Mouse (Mus musculus): ENCODE measurements around the gene Ripor3. TPM values are rescaled to one million over a fixed set of nuclear protein-coding genes. Genes with fewer than 3 reads are reported as not detected.

The Ripor3 gene
- total and polyA plus RNA-seq, 3 experiments: 0.17 TPM; not detected in 2

- Histone ChIP-seq H3K4me1 (ENCODE audit: control insufficient read depth in 1 of 2, insufficient read depth in 2 of 2) (peaks cover 5 to 26% of the 10 kb centered on the region in 2 experiments; a peak in 2 of 4 replicates), H3K4me3 (replicated peaks in 1 of 3; ENCODE audit: low read depth in 2 of 3, low read length in 2 of 3, poor library complexity in 1 of 3) (no peak overlapping the region)
- no peak for TF ChIP-seq MAX (IDR thresholded peaks at IDR 0.05; ENCODE audit: low read length)
- TF ChIP-seq MAZ (IDR thresholded peaks at IDR 0.05; ENCODE audit: low read depth, low read length): no peak
- TF ChIP-seq BHLHE40 (IDR thresholded peaks at IDR 0.05; ENCODE audit: low read depth, low read length): no peak
- TF ChIP-seq IRF4 (IDR thresholded peaks at IDR 0.05; ENCODE audit: low read depth, low read length): no peak
- TF ChIP-seq MEF2A (IDR thresholded peaks at IDR 0.05; ENCODE audit: borderline replicate concordance, low read depth, low read length): no peak
- TF ChIP-seq GABPA (IDR thresholded peaks at IDR 0.05; ENCODE audit: insufficient replicate concordance, low read depth, low read length): no peak
- TF ChIP-seq NELFE (IDR thresholded peaks at IDR 0.05; ENCODE audit: low read depth, low read length): no peak
- TF ChIP-seq CTCF (conservative IDR thresholded peaks at IDR 0.05 in 1 of 2, IDR thresholded peaks at IDR 0.05 in 1 of 2; ENCODE audit: low read depth in 2 of 2, low read length in 2 of 2): no peak
- TF ChIP-seq MAFK (IDR thresholded peaks at IDR 0.05; ENCODE audit: insufficient replicate concordance, low read length): no peak
- TF ChIP-seq POLR2A (IDR thresholded peaks at IDR 0.05; ENCODE audit: low read depth, low read length): no peak
- TF ChIP-seq CHD1 (IDR thresholded peaks at IDR 0.05; ENCODE audit: low read depth, low read length): no peak
- no peak for TF ChIP-seq TBP (conservative IDR thresholded peaks at IDR 0.05; ENCODE audit: low read depth, low read length)
- no peak for TF ChIP-seq USF2 (conservative IDR thresholded peaks at IDR 0.05; ENCODE audit: low read depth, low read length)
- no peak for TF ChIP-seq USF1 (IDR thresholded peaks at IDR 0.05; ENCODE audit: low read depth, low read length)
- TF ChIP-seq RAD21 (IDR thresholded peaks at IDR 0.05; ENCODE audit: low read depth, low read length): no peak
Observed at GRCm38 (mm10) chr2:167968504-167968903, 41.9 kb downstream of the Ripor3 start.

GRCm38 (mm10) chr2:167965911-167966310 is 44.5 kb downstream of the Ripor3 start:
- no peak overlapping the region for H3K4me3 ChIP-seq (replicated peaks in 1 of 3; ENCODE audit: low read depth in 2 of 3, low read length in 2 of 3, poor library complexity in 1 of 3)
- H3K4me1 ChIP-seq (ENCODE audit: control insufficient read depth in 1 of 2, insufficient read depth in 2 of 2): peaks cover 17 to 32% of the 10 kb centered on the region in 2 experiments
- H3K27ac ChIP-seq (ENCODE audit: insufficient read depth, low read depth): no peak overlapping the region
- H3K4me2 ChIP-seq (ENCODE audit: insufficient read depth, low read depth, poor library complexity, severe bottlenecking): no peak overlapping the region
- TF ChIP-seq IRF4 (IDR thresholded peaks at IDR 0.05; ENCODE audit: low read depth, low read length): no peak
- no peak for TF ChIP-seq E2F4 (IDR thresholded peaks at IDR 0.05; ENCODE audit: insufficient replicate concordance, low read depth, low read length)
- no peak for TF ChIP-seq RCOR1 (conservative IDR thresholded peaks at IDR 0.05; ENCODE audit: low read depth, low read length)
- no peak for TF ChIP-seq MEF2A (IDR thresholded peaks at IDR 0.05; ENCODE audit: borderline replicate concordance, low read depth, low read length)
- no peak for TF ChIP-seq PAX5 (IDR thresholded peaks at IDR 0.05; ENCODE audit: low read length)
- TF ChIP-seq TBP (conservative IDR thresholded peaks at IDR 0.05; ENCODE audit: low read depth, low read length): no peak
- TF ChIP-seq CHD1 (IDR thresholded peaks at IDR 0.05; ENCODE audit: low read depth, low read length): no peak
- TF ChIP-seq POLR2AphosphoS2 (IDR thresholded peaks at IDR 0.05; ENCODE audit: low read depth, low read length): no peak
- TF ChIP-seq ZC3H11A (IDR thresholded peaks at IDR 0.05; ENCODE audit: low read depth, low read length): no peak
- no peak for TF ChIP-seq NELFE (IDR thresholded peaks at IDR 0.05; ENCODE audit: low read depth, low read length)
- no peak for TF ChIP-seq ZNF384 (IDR thresholded peaks at IDR 0.05; ENCODE audit: low read depth, low read length)
- in situ Hi-C loops (cut with MboI; ENCODE audit: low pct_ligation_motif_present, low pct_unique_long_range_greater_than_20kb, low sequenced_read_pairs): loop anchor here (10.0 kb wide), 1 partner anchor 61 kb away; no protein-coding TSS in a partner anchor
- H3K36me3 ChIP-seq (replicated peaks in 1 of 2; ENCODE audit: control insufficient read depth in 1 of 2, insufficient read depth in 1 of 2, low read length in 1 of 2): peaks cover 77 to 91% of the 10 kb centered on the region in 2 experiments
- H3K9me3 ChIP-seq (replicated peaks; ENCODE audit: low read length): no peaks in the 10 kb centered on the region
- peaks cover 28% of the 10 kb centered on the region for H3K79me2 ChIP-seq (replicated peaks; ENCODE audit: control insufficient read depth, extremely low read depth, insufficient read depth, poor library complexity, severe bottlenecking)
- H3K27me3 ChIP-seq (replicated peaks): no peaks in the 10 kb centered on the region
- H3K9ac ChIP-seq (ENCODE audit: insufficient read depth, low read depth): no peak overlapping the region
- no peak for DNase-seq (ENCODE audit: extremely low read depth)
- dilution Hi-C loops (cut with MboI; ENCODE audit: extremely low pct_ligation_motif_present, extremely low pct_unique_long_range_greater_than_20kb, low sequenced_read_pairs): no loop called here

More at GRCm38 (mm10) chr2:167968504-167968903, 41.9 kb downstream of the Ripor3 start:
- in situ Hi-C loops (cut with MboI; ENCODE audit: low pct_ligation_motif_present, low pct_unique_long_range_greater_than_20kb, low sequenced_read_pairs) (loop anchor here (10.0 kb wide), 1 partner anchor 64 kb away; no protein-coding TSS in a partner anchor), dilution Hi-C loops (cut with MboI; ENCODE audit: extremely low pct_ligation_motif_present, extremely low pct_unique_long_range_greater_than_20kb, low sequenced_read_pairs) (no loop called here)
- H3K9me3 ChIP-seq (replicated peaks; ENCODE audit: low read length): no peaks in the 10 kb centered on the region
- H3K79me2 ChIP-seq (replicated peaks; ENCODE audit: control insufficient read depth, extremely low read depth, insufficient read depth, poor library complexity, severe bottlenecking): peaks cover 2% of the 10 kb centered on the region
- DNase-seq (ENCODE audit: extremely low read depth): no peak
- H3K27ac ChIP-seq (ENCODE audit: insufficient read depth, low read depth): no peak overlapping the region
- no peak overlapping the region for H3K9ac ChIP-seq (ENCODE audit: insufficient read depth, low read depth)
- H3K27me3 ChIP-seq (replicated peaks): no peaks in the 10 kb centered on the region
- no peak overlapping the region for H3K4me2 ChIP-seq (ENCODE audit: insufficient read depth, low read depth, poor library complexity, severe bottlenecking)
- H3K36me3 ChIP-seq (replicated peaks in 1 of 2; ENCODE audit: control insufficient read depth in 1 of 2, insufficient read depth in 1 of 2, low read length in 1 of 2): peaks cover 93 to 99% of the 10 kb centered on the region in 2 experiments

All from CH12.LX (cell line).